Mouse (Mus musculus) embryonic facial prominence, embryonic 14.5 days (tissue): ENCODE measurements around the gene Acox3. TPM values are rescaled to one million over a fixed set of nuclear protein-coding genes. Genes with fewer than 3 reads are reported as not detected.

Source experiments
- ATAC-seq: fragments of 200-750 bp; cut with Nextera tagmentation; 2 replicates; pipeline ENCODE4 v1.8.0; 2017; ENCODE audit warnings: low read depth, moderate number of reproducible peaks, moderate TSS enrichment
- DNase-seq: peaks from one replicate; pipeline ENCODE4 v3.0.0-alpha.2; 2015; ENCODE audit warnings: low spot score
- H3K27ac ChIP-seq: fragments of 300-500 bp; sonication (generic); replicated peaks from 2 replicates; pipeline ENCODE4 v1.5.1; 2014; ENCODE audit warnings: low read depth, mild to moderate bottlenecking, low read length, moderate library complexity
- H3K27me3 ChIP-seq: fragments of 300-500 bp; sonication (generic); replicated peaks from 2 replicates; pipeline ENCODE4 v1.6.1; 2014; ENCODE audit warnings: low read length; ENCODE audit not compliant: control insufficient read depth, insufficient read depth
- H3K36me3 ChIP-seq: fragments of 300-500 bp; sonication (generic); 2 replicates; pipeline ENCODE4 v1.6.1; 2014; ENCODE audit warnings: low read length, mixed read lengths; ENCODE audit not compliant: control insufficient read depth, insufficient read depth
- H3K4me1 ChIP-seq: fragments of 300-500 bp; sonication (generic); 2 replicates; pipeline ENCODE4 v1.6.1; 2014; ENCODE audit warnings: antibody characterized with exemption, low read length; ENCODE audit not compliant: control insufficient read depth, insufficient read depth
- H3K4me2 ChIP-seq: fragments of 300-500 bp; sonication (generic); 2 replicates; pipeline ENCODE4 v1.6.1; 2014; ENCODE audit warnings: low read depth, mild to moderate bottlenecking, low read length, moderate library complexity, mixed read lengths
- H3K4me3 ChIP-seq: fragments of 300-500 bp; sonication (generic); 2 replicates; pipeline ENCODE4 v1.5.1; 2014; ENCODE audit warnings: low read depth, mild to moderate bottlenecking, low read length
- H3K9ac ChIP-seq: fragments of 300-500 bp; sonication (generic); 2 replicates; pipeline ENCODE4 v1.6.1; 2014; ENCODE audit warnings: low read depth, mild to moderate bottlenecking, low read length, moderate library complexity, mixed read lengths
- H3K9me3 ChIP-seq: fragments of 300-500 bp; sonication (generic); 2 replicates; pipeline ENCODE4 v1.6.1; 2016; ENCODE audit warnings: low read length; ENCODE audit not compliant: control insufficient read depth
- WGBS: fragments of 180-500 bp; shearing (Covaris S2); extraction: QIAGEN DNeasy Blood & Tissue Kit; methylation state at CpG from one replicate; pipeline ENCODE4 v1.1.7; 2014; 5-methylcytosine and 5-hydroxymethylcytosine counted together
- polyA plus RNA-seq: library from polyadenylated mRNA; unstranded; fragments of >200 nt; fragmentation: Nextera tagmentation; extraction: Ambion mirVana; gene quantifications from 2 replicates; pipeline ENCODE4 v1.2.1, GENCODE M21; 2014

Acox3 gene
- polyA plus RNA-seq, 1 experiment from 2014 or later: 11.8 TPM

DNA sequence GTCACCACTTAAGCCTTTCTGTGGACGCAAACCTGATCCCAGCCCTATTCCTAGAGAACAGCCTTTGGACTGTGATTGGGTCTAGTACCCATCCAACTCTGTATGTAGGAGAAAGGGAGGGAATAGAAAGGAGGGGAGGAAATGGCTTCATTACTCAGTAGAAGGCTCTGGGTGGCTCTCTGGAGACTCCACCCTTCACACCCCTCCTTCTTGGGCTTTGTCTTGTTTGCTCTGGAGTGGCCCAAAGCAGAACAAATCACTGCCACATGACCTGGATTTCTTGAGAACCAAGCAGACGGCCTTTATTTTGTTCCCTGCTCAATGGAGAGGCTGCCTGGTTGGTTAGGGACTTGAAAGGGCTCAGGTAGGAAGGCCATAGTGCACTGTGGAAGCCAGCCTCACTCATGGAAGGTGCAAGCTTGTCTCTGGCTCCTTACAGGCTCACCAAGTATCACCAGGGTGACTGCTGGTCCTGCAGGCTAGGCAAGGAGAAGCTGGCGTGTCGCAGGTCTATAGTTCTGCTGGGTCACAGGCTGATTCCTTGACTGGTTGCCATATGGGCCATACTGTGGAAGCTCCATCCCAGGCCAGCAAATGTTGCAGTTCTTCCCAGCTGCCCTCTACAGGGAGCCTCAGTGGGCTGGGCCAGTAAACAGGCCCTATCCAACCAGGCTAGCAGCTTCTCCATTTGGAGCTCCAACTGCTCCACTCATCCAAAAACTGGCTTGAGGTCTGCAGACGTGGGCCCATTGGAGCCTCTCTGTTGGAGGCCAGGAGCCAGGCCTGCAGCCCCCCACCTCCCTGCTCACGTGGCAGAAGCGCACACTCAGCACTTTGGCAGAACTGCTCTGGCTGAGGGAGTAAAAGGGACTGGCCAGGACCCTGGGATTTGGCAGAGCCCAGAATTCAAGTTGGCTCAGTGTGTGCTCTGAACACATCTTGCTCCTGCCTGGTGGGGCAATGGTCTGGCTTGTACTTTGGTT, 30.7 kb upstream of the Acox3 start:
- Histone ChIP-seq H3K9me3 (no peaks in the 10 kb centered on the region), H3K27me3 (no peaks in the 10 kb centered on the region), H3K27ac (peak overlapping the region; percentile 44; the same call in 1 of the 2 replicates), H3K9ac (no peak overlapping the region), H3K4me3 (no peak overlapping the region), H3K36me3 (peaks cover 20% of the 10 kb centered on the region), H3K4me2 (no peak overlapping the region), H3K4me1 (peaks cover 9% of the 10 kb centered on the region; the same call in 1 of the 2 replicates)
- peak; percentile 50 for DNase-seq
- 38% methylated on average over 7 of the region's 7 CpGs for WGBS
- peak; percentile 63; the same call in 1 of the 2 replicates for ATAC-seq

DNA sequence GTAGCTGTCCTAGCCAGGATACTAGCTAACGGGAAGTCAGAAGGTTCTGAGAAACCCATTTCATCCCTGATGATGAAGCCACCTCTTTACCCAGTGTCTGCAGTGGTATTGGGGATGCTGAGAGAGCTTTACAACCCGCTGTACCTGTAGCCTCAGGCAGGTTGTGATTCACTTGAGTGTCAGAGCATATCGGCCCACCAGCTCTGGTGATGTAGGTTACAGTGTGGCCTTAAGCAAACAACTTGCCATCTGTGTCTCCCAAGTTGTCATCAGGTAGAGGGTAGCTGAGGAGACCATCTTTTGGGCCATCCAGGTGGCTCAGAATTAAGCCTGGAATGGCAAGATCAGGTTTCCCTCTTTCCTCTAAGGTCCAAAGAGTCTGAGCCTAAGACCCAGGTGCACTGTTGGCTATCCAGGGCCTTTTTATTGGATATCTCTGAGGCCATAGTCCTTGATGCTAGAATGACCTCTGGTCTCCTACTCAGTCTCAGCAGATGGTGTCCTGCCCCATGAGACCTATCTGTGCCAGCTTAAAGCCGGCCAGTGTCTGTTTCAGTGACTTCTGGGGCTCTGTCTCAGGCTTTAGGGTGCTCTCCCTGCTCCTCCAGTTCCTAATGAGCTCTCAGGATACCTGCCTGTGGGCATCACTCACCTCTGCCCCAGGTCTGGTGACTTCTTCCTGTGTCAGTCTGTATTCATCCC, 29.9 kb upstream of the Acox3 start:
- Histone ChIP-seq H3K4me2 (no peak overlapping the region), H3K9ac (no peak overlapping the region), H3K9me3 (no peaks in the 10 kb centered on the region), H3K36me3 (peaks cover 28% of the 10 kb centered on the region), H3K4me3 (no peak overlapping the region), H3K27me3 (no peaks in the 10 kb centered on the region), H3K27ac (no peak overlapping the region), H3K4me1 (peaks cover 9% of the 10 kb centered on the region; the same call in 1 of the 2 replicates)
- 84% methylated on average over 4 of the region's 4 CpGs for WGBS
- no peak for DNase-seq
- no peak for ATAC-seq

DNA sequence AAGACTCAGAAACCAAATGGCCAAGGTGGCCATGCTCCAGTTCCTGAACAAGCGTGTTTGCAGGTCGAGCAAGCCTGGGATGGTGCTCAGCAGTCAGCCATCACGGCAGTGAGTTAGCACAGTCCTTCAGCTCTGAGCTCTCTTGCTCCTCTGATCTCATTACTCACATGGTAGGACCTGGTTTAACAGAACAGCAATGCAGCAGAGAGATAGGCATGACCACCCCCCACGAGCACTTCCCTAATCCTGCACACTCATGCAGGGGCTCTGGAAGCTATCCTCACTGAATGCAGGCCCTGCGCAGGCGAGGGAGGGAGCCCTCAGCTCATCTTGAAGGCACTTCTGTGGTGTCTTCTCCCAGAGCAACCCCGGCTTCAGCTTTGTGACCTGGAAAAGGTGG, 26.4 kb upstream of the Acox3 start:
- no peak for DNase-seq

DNA sequence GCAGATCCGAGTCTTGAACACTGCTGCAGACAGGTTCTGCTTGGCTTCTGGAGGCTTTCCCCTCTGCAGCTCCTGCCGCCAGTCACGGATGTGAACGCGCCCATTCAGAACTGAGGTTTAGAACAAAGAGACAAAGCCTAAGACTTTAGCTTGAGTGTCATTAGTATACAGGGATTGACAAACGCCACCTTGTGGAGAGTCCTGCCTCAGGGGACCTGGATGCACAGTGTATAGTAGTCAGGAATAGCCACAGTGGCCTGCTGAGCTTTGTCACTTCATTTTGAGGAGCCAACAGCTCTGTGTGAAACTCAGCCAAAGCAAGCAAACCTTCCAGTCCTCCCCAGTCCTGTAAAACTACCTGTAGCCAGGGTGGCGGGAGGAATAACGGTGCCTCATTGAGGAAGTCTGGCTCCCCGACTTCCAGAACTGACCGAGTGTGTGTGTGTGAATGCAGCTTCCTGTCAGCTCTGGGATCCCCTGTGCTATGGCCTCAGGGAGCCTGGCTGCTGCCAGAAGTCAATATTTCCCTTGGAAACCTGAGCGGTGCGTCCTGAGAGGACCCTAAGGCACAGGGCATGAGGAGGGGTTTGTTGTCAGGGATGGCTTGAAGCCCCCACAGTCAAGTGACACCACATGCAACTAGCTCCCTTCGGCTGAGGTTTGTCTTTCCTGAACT, 24.8 kb upstream of the Acox3 start:
- Histone ChIP-seq H3K27me3 (no peaks in the 10 kb centered on the region), H3K4me3 (no peak overlapping the region), H3K36me3 (peaks cover 50% of the 10 kb centered on the region), H3K27ac (no peak overlapping the region), H3K4me2 (no peak overlapping the region), H3K9me3 (no peaks in the 10 kb centered on the region), H3K9ac (no peak overlapping the region), H3K4me1 (no peaks in the 10 kb centered on the region)
- 70% methylated on average over 13 of the region's 13 CpGs for WGBS
- DNase-seq: peak; percentile 20
- ATAC-seq: no peak

More for the DNA sequence above, 26.4 kb upstream of the Acox3 start:
- ATAC-seq: no peak
- H3K36me3 ChIP-seq: peaks cover 33% of the 10 kb centered on the region
- H3K4me3 ChIP-seq: no peak overlapping the region
- 83% methylated on average over 7 of the region's 7 CpGs for WGBS
- peaks cover 9% of the 10 kb centered on the region; the same call in 1 of the 2 replicates for H3K4me1 ChIP-seq
- H3K27me3 ChIP-seq: no peaks in the 10 kb centered on the region
- no peaks in the 10 kb centered on the region for H3K9me3 ChIP-seq
- H3K4me2 ChIP-seq: no peak overlapping the region
- no peak overlapping the region for H3K9ac ChIP-seq
- no peak overlapping the region for H3K27ac ChIP-seq

DNA sequence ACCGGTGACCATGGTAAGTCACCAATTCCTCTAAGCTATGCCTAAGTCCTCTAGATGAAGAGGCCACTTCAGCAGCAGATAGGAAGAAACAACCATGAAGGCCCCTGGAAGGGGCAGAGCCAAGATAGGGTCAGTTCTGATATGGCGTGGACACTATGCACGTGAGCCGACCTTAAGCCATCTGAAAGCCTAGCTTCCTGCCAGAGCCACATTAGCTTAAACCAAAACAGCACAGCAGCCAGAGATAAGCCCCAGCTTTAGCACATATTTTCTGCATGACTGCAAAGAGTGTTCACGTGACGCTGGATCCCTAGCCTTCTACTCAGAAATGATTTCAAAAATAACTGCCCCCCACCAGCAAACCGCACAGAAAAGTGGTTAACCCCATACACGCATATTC, 23.4 kb upstream of the Acox3 start:
- no peaks in the 10 kb centered on the region for H3K9me3 ChIP-seq
- 74% methylated on average over 8 of the region's 8 CpGs for WGBS
- H3K36me3 ChIP-seq: peaks cover 63% of the 10 kb centered on the region
- no peak overlapping the region for H3K27ac ChIP-seq
- H3K4me1 ChIP-seq: no peaks in the 10 kb centered on the region
- H3K9ac ChIP-seq: no peak overlapping the region
- no peak overlapping the region for H3K4me3 ChIP-seq
- H3K27me3 ChIP-seq: no peaks in the 10 kb centered on the region
- H3K4me2 ChIP-seq: no peak overlapping the region
- ATAC-seq (no peak), DNase-seq (peak; percentile 55)

DNA sequence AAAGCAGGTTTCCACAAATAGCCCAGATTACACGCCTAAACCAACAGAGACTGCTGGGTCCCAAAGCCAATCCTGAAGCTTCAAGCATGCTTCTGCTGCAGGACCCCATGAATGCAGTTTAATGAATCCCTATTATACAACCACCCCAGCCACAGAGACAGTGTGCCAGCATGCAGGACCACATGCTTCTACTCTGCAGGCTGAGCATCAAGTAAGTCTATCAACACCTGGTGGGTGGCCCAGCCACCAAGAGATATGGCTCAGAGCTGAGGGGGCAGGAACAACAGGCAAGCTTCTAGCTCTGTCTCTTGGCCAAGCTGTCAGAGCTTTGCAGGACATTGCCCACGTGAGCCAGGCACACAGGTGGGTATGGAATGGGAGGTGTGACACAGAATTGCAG, 20.2 kb upstream of the Acox3 start:
- 78% methylated on average over 2 of the region's 2 CpGs for WGBS
- Histone ChIP-seq H3K27me3 (no peaks in the 10 kb centered on the region), H3K4me2 (no peak overlapping the region), H3K36me3 (peaks cover 70% of the 10 kb centered on the region), H3K9ac (no peak overlapping the region), H3K27ac (no peak overlapping the region), H3K4me1 (no peaks in the 10 kb centered on the region), H3K9me3 (no peaks in the 10 kb centered on the region), H3K4me3 (no peak overlapping the region)
- ATAC-seq: no peak
- no peak for DNase-seq

DNA sequence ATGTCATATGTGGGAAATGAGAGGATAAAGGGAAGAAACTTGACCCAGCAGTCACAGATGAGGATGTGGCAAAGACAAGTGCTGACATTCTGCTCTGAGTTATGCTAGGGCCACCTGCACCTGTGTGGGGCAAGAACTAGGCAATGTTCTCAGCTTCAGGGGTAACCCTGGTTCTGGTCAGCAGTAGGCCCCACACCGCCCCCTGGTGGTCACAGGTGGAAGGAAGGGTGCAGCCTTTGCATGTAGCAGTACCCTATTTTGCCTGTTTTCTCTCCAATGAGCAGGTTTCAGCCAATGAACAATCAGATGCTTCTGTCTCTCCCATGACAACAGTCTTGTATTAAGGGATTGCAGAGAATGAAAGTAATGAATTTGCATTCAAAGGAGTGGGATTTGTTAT, 19.4 kb upstream of the Acox3 start:
- no peak overlapping the region for H3K27ac ChIP-seq
- no peak overlapping the region for H3K4me3 ChIP-seq
- no peaks in the 10 kb centered on the region for H3K9me3 ChIP-seq
- H3K9ac ChIP-seq: no peak overlapping the region
- H3K36me3 ChIP-seq: peaks cover 73% of the 10 kb centered on the region
- WGBS: 0% methylated on average over 1 of the region's 1 CpGs
- no peaks in the 10 kb centered on the region for H3K27me3 ChIP-seq
- no peaks in the 10 kb centered on the region for H3K4me1 ChIP-seq
- DNase-seq: peak; percentile 40
- H3K4me2 ChIP-seq: no peak overlapping the region
- no peak for ATAC-seq

DNA sequence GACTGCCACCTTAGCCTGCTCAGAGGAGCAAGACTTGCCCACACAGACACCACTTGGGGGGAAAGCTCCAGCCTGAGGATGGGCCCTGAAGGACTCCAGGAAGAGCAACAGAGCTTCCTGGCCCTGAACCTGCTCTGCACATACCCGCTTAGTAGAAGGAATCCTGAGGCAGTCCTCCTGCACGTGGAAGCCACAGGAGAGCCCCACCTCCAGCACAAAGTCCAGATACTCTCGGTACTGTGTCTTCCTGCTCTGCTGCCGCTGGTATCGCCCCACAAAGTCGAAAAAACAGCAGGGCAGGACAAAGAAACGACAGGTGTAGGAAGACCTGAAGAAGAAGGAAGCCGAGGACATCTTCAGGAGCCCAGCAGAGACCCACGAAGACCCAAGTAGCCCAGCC, 17.6 kb upstream of the Acox3 start:
- no peak overlapping the region for H3K27ac ChIP-seq
- peaks cover 85% of the 10 kb centered on the region for H3K36me3 ChIP-seq
- no peak overlapping the region for H3K4me3 ChIP-seq
- DNase-seq (no peak), ATAC-seq (no peak)
- no peak overlapping the region for H3K4me2 ChIP-seq
- H3K27me3 ChIP-seq: no peaks in the 10 kb centered on the region
- no peaks in the 10 kb centered on the region for H3K9me3 ChIP-seq
- no peaks in the 10 kb centered on the region for H3K4me1 ChIP-seq
- no peak overlapping the region for H3K9ac ChIP-seq
- WGBS: 85% methylated on average over 9 of the region's 9 CpGs
